Mouse (Mus musculus): ENCODE measurements at regions not wholly inside any gene's neighbourhood (a gene's known extent, or its start where the extent isn't known, plus 50 kb on each side); places are given as distances from the start of the nearest gene placed in this dataset.

GRCm38 (mm10) chr13:10557559-10557958 lies 196.9 kb upstream of the Chrm3 start:
- 83% methylated on average over 1 of the region's 1 CpGs for WGBS
- no peaks in the 10 kb centered on the region for H3K27me3 ChIP-seq (ENCODE audit: control insufficient read depth, insufficient read depth, low read length)
- H3K4me1 ChIP-seq (ENCODE audit: control insufficient read depth, insufficient read depth, low read length) = no peaks in the 10 kb centered on the region
- DNase-seq (ENCODE audit: extremely low read depth, low read depth, low spot score) = no peak
- no peaks in the 10 kb centered on the region for H3K36me3 ChIP-seq (ENCODE audit: control insufficient read depth, insufficient read depth, low read length)
- H3K79me2 ChIP-seq (ENCODE audit: control insufficient read depth, insufficient read depth, low read length) = no peaks in the 10 kb centered on the region
- no peak for TF ChIP-seq POLR2A (IDR thresholded peaks at IDR 0.05; ENCODE audit: extremely low read depth, insufficient read depth, low read length)
- no peak for TF ChIP-seq CTCF (IDR thresholded peaks at IDR 0.05; ENCODE audit: low read depth, low read length)
- H3K4me3 ChIP-seq (ENCODE audit: insufficient read depth, low read depth, low read length) = no peak overlapping the region
- no peak overlapping the region for H3K27ac ChIP-seq (replicated peaks; ENCODE audit: insufficient read depth, low read depth, low read length)
- H3K9ac ChIP-seq (ENCODE audit: low read depth, low read length) = no peak overlapping the region

- H3K9ac ChIP-seq (ENCODE audit: low read depth, low read length) = no peak overlapping the region
- no peaks in the 10 kb centered on the region for H3K4me1 ChIP-seq (ENCODE audit: control insufficient read depth, insufficient read depth, low read length)
- no peaks in the 10 kb centered on the region for H3K36me3 ChIP-seq (ENCODE audit: control insufficient read depth, insufficient read depth, low read length)
- whole genome bisulfite sequencing = 79% methylated on average over 2 of the region's 2 CpGs
- H3K27me3 ChIP-seq (ENCODE audit: control insufficient read depth, insufficient read depth, low read length) = no peaks in the 10 kb centered on the region
- no peak overlapping the region for H3K27ac ChIP-seq (replicated peaks; ENCODE audit: insufficient read depth, low read depth, low read length)
- DNase-seq (ENCODE audit: extremely low read depth, low read depth, low spot score) = no peak
- TF ChIP-seq CTCF (IDR thresholded peaks at IDR 0.05; ENCODE audit: low read depth, low read length) (no peak), POLR2A (IDR thresholded peaks at IDR 0.05; ENCODE audit: extremely low read depth, insufficient read depth, low read length) (no peak)
- no peaks in the 10 kb centered on the region for H3K79me2 ChIP-seq (ENCODE audit: control insufficient read depth, insufficient read depth, low read length)
- H3K4me3 ChIP-seq (ENCODE audit: insufficient read depth, low read depth, low read length) = no peak overlapping the region
Observed at GRCm38 (mm10) chr13:10554595-10554994, 193.9 kb upstream of the Chrm3 start.

DNA sequence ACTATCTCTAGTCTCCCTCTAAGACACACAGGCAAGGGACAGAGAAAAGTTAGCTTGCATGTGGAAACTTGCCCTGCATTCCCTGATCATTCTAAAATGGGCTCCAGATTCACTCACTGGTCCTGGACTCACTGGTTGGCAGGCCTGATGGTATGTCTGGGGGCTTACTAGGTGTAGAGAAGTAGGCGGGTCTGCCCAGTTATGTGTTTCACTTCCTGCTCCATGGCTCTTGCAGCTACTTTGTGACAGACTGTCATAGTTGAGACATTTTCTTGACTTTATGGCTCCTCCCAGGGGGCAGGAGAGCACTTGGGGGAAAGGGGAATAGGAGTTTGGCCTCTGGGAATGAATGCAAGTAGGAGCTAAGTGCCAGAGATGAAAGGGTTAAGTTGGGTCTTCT lies 182.1 kb upstream of the Chrm3 start:
- Histone ChIP-seq H3K4me1 (ENCODE audit: control insufficient read depth, insufficient read depth, low read length) (no peaks in the 10 kb centered on the region), H3K27ac (replicated peaks; ENCODE audit: insufficient read depth, low read depth, low read length) (no peak overlapping the region), H3K79me2 (ENCODE audit: control insufficient read depth, insufficient read depth, low read length) (no peaks in the 10 kb centered on the region), H3K36me3 (ENCODE audit: control insufficient read depth, insufficient read depth, low read length) (no peaks in the 10 kb centered on the region), H3K4me3 (ENCODE audit: insufficient read depth, low read depth, low read length) (no peak overlapping the region), H3K27me3 (ENCODE audit: control insufficient read depth, insufficient read depth, low read length) (no peaks in the 10 kb centered on the region), H3K9ac (ENCODE audit: low read depth, low read length) (no peak overlapping the region)
- no peak for TF ChIP-seq CTCF (IDR thresholded peaks at IDR 0.05; ENCODE audit: low read depth, low read length)
- no peak for TF ChIP-seq POLR2A (IDR thresholded peaks at IDR 0.05; ENCODE audit: extremely low read depth, insufficient read depth, low read length)
- WGBS = 79% methylated on average over 1 of the region's 1 CpGs
- DNase-seq (ENCODE audit: extremely low read depth, low read depth, low spot score) = no peak

- Histone ChIP-seq H3K36me3 (ENCODE audit: control insufficient read depth, insufficient read depth, low read length) (no peaks in the 10 kb centered on the region), H3K27me3 (ENCODE audit: control insufficient read depth, insufficient read depth, low read length) (no peaks in the 10 kb centered on the region), H3K9ac (ENCODE audit: low read depth, low read length) (no peak overlapping the region), H3K4me3 (ENCODE audit: insufficient read depth, low read depth, low read length) (no peak overlapping the region), H3K4me1 (ENCODE audit: control insufficient read depth, insufficient read depth, low read length) (no peaks in the 10 kb centered on the region), H3K79me2 (ENCODE audit: control insufficient read depth, insufficient read depth, low read length) (no peaks in the 10 kb centered on the region), H3K27ac (replicated peaks; ENCODE audit: insufficient read depth, low read depth, low read length) (no peak overlapping the region)
- 72% methylated on average over 8 of the region's 8 CpGs for WGBS
- TF ChIP-seq POLR2A (IDR thresholded peaks at IDR 0.05; ENCODE audit: extremely low read depth, insufficient read depth, low read length) (no peak), CTCF (IDR thresholded peaks at IDR 0.05; ENCODE audit: low read depth, low read length) (no peak)
- DNase-seq (ENCODE audit: extremely low read depth, low read depth, low spot score) = no peak
Observed at GRCm38 (mm10) chr13:10540197-10540940, 179.7 kb upstream of the Chrm3 start.

- WGBS = 72% methylated on average over 4 of the region's 4 CpGs
- peak; percentile 4 for DNase-seq (ENCODE audit: extremely low read depth, low read depth, low spot score)
Observed at GRCm38 (mm10) chr13:10538927-10539326, 178.3 kb upstream of the Chrm3 start.

DNA sequence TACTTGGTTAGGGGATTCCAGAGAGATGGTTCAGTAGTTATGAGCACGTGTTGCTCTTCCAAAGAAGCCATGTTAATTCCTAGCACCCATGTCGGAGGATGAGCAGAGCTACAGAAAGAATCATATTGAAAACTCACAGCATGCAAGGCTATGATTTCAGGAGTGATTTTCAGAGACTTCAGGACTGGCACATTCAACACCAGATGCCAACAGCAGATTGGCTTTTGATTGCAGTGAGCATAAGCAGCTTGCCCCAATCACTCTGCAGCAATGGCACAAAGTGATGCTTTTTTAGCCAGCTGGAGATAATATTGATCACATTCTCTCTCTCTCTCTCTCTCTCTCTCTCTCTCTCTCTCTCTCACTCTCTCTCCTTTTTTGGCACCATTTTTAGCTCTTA lies 166.6 kb upstream of the Chrm3 start:
- Histone ChIP-seq H3K9ac (ENCODE audit: low read depth, low read length) (no peak overlapping the region), H3K4me1 (ENCODE audit: control insufficient read depth, insufficient read depth, low read length) (no peaks in the 10 kb centered on the region), H3K27me3 (ENCODE audit: control insufficient read depth, insufficient read depth, low read length) (no peaks in the 10 kb centered on the region), H3K79me2 (ENCODE audit: control insufficient read depth, insufficient read depth, low read length) (no peaks in the 10 kb centered on the region), H3K4me3 (ENCODE audit: insufficient read depth, low read depth, low read length) (no peak overlapping the region), H3K27ac (replicated peaks; ENCODE audit: insufficient read depth, low read depth, low read length) (no peak overlapping the region), H3K36me3 (ENCODE audit: control insufficient read depth, insufficient read depth, low read length) (no peaks in the 10 kb centered on the region)
- no peak for DNase-seq (ENCODE audit: extremely low read depth, low read depth, low spot score)
- no peak for TF ChIP-seq CTCF (IDR thresholded peaks at IDR 0.05; ENCODE audit: low read depth, low read length)
- WGBS = 72% methylated on average over 2 of the region's 2 CpGs

More at GRCm38 (mm10) chr13:10538927-10539326, 178.3 kb upstream of the Chrm3 start:
- TF ChIP-seq CTCF (IDR thresholded peaks at IDR 0.05; ENCODE audit: low read depth, low read length) (peak; percentile 55), POLR2A (IDR thresholded peaks at IDR 0.05; ENCODE audit: extremely low read depth, insufficient read depth, low read length) (no peak)
- Histone ChIP-seq H3K4me1 (ENCODE audit: control insufficient read depth, insufficient read depth, low read length) (no peaks in the 10 kb centered on the region), H3K27ac (replicated peaks; ENCODE audit: insufficient read depth, low read depth, low read length) (no peak overlapping the region), H3K36me3 (ENCODE audit: control insufficient read depth, insufficient read depth, low read length) (no peaks in the 10 kb centered on the region), H3K79me2 (ENCODE audit: control insufficient read depth, insufficient read depth, low read length) (no peaks in the 10 kb centered on the region), H3K4me3 (ENCODE audit: insufficient read depth, low read depth, low read length) (no peak overlapping the region), H3K9ac (ENCODE audit: low read depth, low read length) (no peak overlapping the region), H3K27me3 (ENCODE audit: control insufficient read depth, insufficient read depth, low read length) (no peaks in the 10 kb centered on the region)
